Mouse (Mus musculus): ENCODE data around the gene C2cd4a. TPM values are rescaled to one million over a fixed set of nuclear protein-coding genes. Genes with fewer than 3 reads are reported as not detected.

C2cd4a gene
- under 1 TPM in 1 of 2 experiments, not detected in 1; 0.42 TPM for total RNA-seq (2021)
- long read RNA-seq, experiment 1, result 0 reads
- long read RNA-seq, experiment 2, result 0 reads

- intact Hi-C loops (cut with DNase I), result no loop called here
- DNase-seq, result peak; percentile 25 to 29
These were observed at the start of gene C2cd4a for GRCm38 (mm10) chr9:67832046-67832605. Gene C2cd4a, minus strand, starts transcription at chr9:67832330.

- intact Hi-C loops (cut with DNase I), result no loop called here
These were observed 46.2 kb upstream of the C2cd4a start for GRCm38 (mm10) chr9:67878197-67878769.

GRCm38 (mm10) chr9:67877081-67877718 lies 45.1 kb upstream of the C2cd4a start:
- DNase-seq, result no peak
- intact Hi-C loops (cut with DNase I), result no loop called here

More at GRCm38 (mm10) chr9:67878197-67878769, 46.2 kb upstream of the C2cd4a start:
- no peak for DNase-seq

- intact Hi-C loops (cut with DNase I), result loop anchor here (2.0 kb wide), 2 partner anchors 47 to 117 kb away; partner anchors contain the start of gene C2cd4b
- no peak for DNase-seq
These were observed 43.2 kb upstream of the C2cd4a start for GRCm38 (mm10) chr9:67875337-67875736.

DNA sequence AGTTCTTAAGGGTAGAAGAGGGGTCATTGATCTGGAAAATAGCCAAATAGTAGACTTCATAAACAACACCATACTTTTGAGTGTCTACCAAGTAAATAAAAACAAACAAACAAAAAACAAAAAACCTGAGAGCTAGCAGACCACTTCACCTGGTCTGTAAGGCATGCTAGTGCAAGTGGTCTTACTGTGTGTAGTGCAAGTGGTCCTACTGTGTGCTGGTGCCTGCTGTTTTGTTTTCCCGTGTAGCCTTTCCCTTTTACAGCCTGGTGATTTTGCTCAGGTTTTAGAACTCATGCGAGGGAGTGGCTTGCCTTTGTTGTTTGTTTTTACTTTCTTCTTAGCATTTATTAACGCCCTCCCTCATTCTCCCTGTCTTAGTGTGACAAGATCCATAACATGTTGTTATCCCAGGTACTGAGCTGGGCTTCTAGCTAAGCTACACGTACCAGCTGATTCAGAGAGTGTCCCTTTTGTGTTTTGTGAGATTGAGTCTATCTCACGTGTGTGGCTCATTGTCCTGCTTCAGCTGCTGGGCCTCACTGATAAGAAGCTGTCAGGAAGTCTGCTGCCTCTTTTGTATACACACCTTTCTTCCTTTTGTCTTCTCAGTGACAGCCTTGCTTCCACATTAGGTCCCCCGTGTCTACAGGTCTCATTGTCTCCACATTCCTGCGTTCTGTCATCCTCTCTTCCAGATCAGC lies 42.5 kb upstream of the C2cd4a start:
- intact Hi-C loops (cut with DNase I), result loop anchor here (2.0 kb wide), 2 partner anchors 46 to 116 kb away; partner anchors contain the start of gene C2cd4b
- DNase-seq, result no peak

DNA sequence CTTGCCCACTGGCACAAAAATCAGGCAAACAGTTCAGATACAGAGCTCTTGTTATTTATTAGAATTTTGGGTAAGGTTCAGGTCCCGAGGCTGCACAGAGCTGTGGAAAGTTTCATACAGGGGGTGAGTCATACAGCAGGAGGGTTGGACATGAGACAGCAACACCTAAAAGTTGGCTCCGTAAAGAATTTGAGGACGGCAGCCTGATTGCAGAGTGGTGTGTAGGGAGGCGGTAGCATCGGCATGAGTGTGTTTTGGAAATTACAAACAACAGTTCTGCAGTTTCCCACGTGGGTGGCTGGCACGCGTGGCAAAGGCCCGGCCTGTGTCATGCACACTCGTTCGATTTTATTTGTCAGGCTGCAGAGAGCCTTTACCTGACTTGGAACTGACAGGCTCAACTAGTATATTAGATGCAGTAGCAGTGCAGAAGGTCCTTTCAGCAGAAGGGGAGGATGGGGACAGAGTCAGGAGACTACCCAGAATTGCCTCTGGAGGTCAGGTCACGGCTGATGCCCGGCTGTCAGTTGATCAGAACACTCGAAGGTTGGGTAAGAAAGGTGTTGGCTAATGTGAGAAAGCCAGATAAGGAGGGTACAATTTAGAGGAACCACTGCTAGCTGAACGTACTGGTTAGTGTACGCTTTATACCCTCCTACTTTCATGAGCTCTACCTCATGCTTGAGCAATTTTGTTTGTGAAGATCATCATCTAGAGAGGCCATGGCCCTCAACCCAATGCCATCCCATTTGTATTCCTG lies 37.7 kb upstream of the C2cd4a start:
- intact Hi-C loops (cut with DNase I), result no loop called here
- DNase-seq, result no peak

GRCm38 (mm10) chr9:67867411-67867810 lies 35.3 kb upstream of the C2cd4a start:
- intact Hi-C loops (cut with DNase I), result no loop called here
- no peak for DNase-seq

DNA sequence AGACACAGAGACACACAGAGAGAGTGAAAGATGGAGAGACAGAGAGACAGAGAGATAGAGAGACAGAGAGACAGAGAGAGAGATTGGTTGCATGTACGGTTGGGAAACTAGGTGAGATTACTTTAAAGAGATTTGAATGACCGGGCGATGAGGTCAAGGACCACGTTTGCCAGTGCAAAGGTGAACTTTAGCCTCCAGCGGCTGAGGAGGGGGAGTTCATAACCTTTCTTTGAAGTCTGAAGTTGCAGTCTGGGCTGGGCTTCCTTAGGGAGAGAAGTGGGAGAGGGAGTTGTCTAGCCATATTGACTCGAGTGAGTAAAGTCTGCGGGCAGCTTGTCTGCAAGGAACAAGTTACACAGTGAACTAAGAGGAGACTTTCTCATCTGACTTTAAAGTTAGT lies 33.3 kb upstream of the C2cd4a start:
- intact Hi-C loops (cut with DNase I), result no loop called here
- no peak for DNase-seq

DNA sequence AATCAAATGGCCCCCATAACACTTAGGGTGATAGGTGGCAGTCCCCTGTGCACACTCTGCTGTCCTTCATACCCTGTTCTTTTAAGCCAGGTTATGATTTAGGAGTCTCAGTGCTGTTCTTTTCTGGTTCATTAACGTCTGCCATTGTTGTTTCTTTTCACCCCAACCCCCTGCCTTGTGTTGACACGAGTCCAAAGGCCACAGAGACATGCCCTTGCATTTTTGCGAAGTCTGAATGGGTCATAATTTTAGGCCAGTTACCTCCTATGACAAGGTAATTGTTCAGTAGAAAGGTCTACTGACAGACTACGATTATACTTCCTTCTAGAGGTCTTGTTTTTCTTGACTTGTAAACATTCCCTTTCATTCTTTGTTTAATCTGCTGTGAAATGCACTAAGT lies 31.9 kb upstream of the C2cd4a start:
- DNase-seq, result no peak

DNA sequence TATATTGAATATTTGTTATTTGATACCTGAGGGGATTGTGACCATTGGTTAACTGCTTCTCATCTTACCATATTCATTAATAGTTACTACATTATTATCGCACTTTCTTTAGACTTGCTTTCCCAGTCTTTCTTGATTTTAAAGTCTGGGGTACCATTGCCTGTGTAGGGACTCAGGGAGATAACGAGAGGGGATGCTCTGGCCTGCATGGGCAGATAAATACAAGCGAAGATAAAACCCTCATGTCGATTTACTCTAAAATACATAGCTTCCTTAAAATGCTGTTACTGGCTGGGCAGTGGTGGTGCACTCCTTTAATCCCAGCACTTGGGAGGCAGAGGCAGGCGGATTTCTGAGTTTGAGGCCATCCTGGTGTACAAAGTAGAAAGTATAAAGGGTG lies 31.2 kb upstream of the C2cd4a start:
- DNase-seq, result no peak
- intact Hi-C loops (cut with DNase I), result no loop called here

More for the DNA sequence above, 31.9 kb upstream of the C2cd4a start:
- intact Hi-C loops (cut with DNase I), result no loop called here

- intact Hi-C loops (cut with DNase I), result no loop called here
- no peak for DNase-seq
These were observed 28.1 kb upstream of the C2cd4a start for GRCm38 (mm10) chr9:67860273-67860672.

DNA sequence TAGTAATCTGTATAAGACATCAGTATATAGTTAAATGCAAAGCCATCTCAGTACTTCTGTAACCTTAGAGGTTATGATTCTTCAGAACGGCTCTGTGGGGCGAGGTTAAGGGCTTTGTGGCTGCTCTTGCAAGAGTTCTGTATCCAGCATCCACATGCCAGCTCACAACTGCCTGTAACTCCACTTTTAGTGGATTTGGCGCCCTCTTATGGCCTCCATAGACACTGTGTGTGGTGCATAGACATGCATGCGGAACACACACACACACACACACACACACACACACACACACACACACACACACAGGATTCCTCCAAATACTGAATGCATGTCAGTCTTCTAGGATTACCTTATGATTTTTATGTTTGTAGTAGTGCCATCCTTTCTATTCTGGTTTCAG lies 19.0 kb upstream of the C2cd4a start:
- intact Hi-C loops (cut with DNase I), result no loop called here
- DNase-seq, result no peak

GRCm38 (mm10) chr9:67849846-67850245 lies 17.7 kb upstream of the C2cd4a start:
- DNase-seq, result no peak
- intact Hi-C loops (cut with DNase I), result no loop called here

- DNase-seq, result no peak
- intact Hi-C loops (cut with DNase I), result no loop called here
These were observed 17.3 kb upstream of the C2cd4a start for GRCm38 (mm10) chr9:67849397-67849796.

DNA sequence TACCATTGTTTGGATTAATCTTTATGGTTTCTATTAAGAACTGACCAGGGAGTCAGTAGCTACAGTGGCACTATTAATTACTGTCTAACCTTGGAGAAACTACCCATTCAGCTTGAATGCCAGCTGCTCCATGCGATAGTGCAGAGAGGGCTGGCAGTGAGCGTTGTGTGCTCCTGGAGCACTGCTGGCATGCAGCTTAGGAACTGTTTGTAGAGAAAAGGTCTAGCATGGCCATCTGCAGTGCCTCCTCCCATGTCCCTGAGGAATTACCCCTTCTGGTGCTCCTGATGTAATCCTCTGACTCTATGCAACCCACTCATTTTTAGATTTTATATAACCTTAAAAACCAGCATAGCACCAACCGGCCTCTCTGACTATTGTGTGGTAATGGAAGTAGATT lies 15.5 kb upstream of the C2cd4a start:
- intact Hi-C loops (cut with DNase I), result no loop called here
- no peak for DNase-seq

GRCm38 (mm10) chr9:67846089-67846488 lies 14.0 kb upstream of the C2cd4a start:
- intact Hi-C loops (cut with DNase I), result no loop called here

GRCm38 (mm10) chr9:67845648-67846047 lies 13.5 kb upstream of the C2cd4a start:
- intact Hi-C loops (cut with DNase I), result no loop called here
- DNase-seq, result no peak

More at GRCm38 (mm10) chr9:67846089-67846488, 14.0 kb upstream of the C2cd4a start:
- DNase-seq, result no peak

DNA sequence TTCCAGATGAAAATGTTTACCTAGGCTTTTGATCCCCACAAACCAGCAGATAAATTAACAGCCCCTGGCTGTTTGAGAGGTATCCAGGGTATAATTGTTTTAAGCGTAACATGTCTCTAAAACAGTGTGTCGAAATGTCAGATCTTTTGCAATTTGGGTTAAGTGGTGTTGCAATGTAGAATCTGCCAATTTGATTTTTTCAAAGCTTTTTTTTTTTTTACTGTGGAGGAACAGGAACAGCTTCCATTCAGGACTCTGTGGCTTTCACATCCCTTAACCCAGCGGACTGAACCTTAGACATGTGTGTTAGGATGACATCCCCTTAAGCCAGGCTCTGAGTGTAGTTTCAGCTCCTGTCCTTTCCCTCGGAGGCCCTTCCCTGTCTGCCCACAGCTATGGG lies 12.9 kb upstream of the C2cd4a start:
- no peak for DNase-seq
- intact Hi-C loops (cut with DNase I), result no loop called here

GRCm38 (mm10) chr9:67842797-67843196 lies 10.7 kb upstream of the C2cd4a start:
- intact Hi-C loops (cut with DNase I), result no loop called here
- no peak for DNase-seq
